Mouse (Mus musculus) bone marrow, adult 2 months (tissue): ENCODE measurements around the gene Mfsd4b3.

Source experiments
- CTCF ChIP-seq: fragments of 200-500 bp; IDR thresholded peaks from 2 replicates; pipeline ENCODE4 v1.5.1; 2011; ENCODE audit warnings: low read length, control low read depth; ENCODE audit not compliant: control insufficient read depth, insufficient read depth
- POLR2A ChIP-seq: fragments of 200-500 bp; IDR thresholded peaks from 2 replicates; pipeline ENCODE4 v1.6.1; 2011; ENCODE audit warnings: low read depth, mild to moderate bottlenecking, control low read depth, low read length, borderline replicate concordance; ENCODE audit not compliant: control insufficient read depth

DNA sequence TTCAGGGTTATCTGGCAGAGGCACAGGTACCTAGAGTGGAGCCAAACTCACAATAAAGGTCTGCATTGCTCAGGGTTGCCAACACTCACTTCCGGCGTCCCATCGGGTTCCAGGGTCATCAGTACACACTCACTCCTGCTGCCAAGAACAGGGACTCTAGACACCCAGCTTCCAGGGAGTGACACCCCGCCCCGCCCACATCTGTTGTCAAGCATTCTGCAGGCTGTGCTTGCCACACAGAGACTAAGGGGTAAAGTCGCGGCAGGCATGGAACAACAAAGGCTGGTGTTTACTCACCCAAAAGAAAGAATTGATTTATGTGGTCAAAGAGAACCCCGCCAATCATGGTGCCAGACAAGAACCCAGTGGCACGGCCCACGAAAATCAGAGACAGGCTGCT, 47.0 kb upstream of the Mfsd4b3 start:
- no peak for TF ChIP-seq CTCF
- TF ChIP-seq POLR2A: no peak
